Mouse (Mus musculus) adrenal gland, adult 18-20 months (tissue): ENCODE measurements around the gene Prelid3b. TPM values are rescaled to one million over a fixed set of nuclear protein-coding genes. Genes with fewer than 3 reads are reported as not detected.
A peak's percentile ranks its signal among the peaks of the same experiment; 100 is the strongest.

Experiments
- DNase-seq, 2 experiments: peaks; one replicate each; pipeline ENCODE4 v3.0.0; 2021 to 2022; ENCODE audit warnings: low spot score in 2 of 2
- long read RNA-seq, 2 experiments: library from polyadenylated mRNA; stranded (forward); transcript quantifications; one replicate each; pipeline ENCODE4 v2.0.0; 2021
- total RNA-seq, 2 experiments: library from RNA; stranded (reverse); gene quantifications; 1 replicate in 1 of 2; 2 replicates in 1 of 2; pipeline ENCODE4 v1.2.3; 2021

The Prelid3b gene
- 100 to 1,000 TPM; 118 to 119 TPM for total RNA-seq
- long read RNA-seq, experiment 1, transcript Prelid3b-201 (6 exons, 1,553 nt): major isoform, 96 of 106 reads
- long read RNA-seq, experiment 1, partial matches to known transcripts: 5 of 106 reads
- long read RNA-seq, experiment 1, other reads (novel, unspliced or antisense): 5 of 106 reads
- long read RNA-seq, experiment 2, transcript Prelid3b-201 (6 exons, 1,553 nt): major isoform, 312 of 346 reads
- long read RNA-seq, experiment 2, partial matches to known transcripts: 9 of 346 reads
- long read RNA-seq, experiment 2, other reads (novel, unspliced or antisense): 24 of 346 reads

DNA sequence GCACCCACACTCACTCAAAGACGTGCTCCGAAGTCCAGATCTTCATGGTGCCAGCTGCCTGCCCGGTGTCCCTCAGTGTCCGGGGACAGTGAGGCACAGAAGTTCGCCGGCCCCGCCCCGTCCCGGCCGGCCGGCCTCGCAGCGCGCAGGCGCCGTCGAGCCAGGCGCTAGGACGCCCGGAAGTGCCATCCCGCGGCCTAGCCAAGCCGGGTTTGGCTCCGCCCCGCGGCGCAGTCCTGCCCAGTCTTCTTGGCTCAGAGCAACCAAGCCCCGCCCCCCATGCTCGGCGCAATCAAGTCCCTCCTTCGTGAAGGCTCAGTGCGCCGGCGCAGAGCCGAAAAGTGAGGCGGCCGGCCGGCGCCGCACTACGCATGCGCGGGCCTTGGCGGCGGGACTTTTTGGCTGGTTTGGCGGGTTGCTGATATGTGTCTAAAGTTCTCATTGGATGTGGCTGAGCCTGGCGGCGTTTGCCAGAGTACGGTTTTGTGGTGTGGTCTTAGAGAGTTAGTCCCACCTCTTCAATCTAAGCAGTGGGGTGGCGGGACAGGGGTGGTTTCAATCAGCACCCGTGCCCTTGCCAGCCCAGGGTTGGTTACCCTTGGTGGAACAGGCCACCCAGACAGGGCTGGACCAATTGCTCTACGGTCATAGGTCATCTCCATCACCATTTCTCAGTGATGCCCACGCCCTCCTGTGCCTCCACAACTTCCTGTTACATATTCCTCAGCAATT lies at the start of gene Prelid3b:
TSS of gene Prelid3b (minus strand) at position 264 of the 732 bp plus-strand sequence.
- peak; percentile 99 for DNase-seq

DNA sequence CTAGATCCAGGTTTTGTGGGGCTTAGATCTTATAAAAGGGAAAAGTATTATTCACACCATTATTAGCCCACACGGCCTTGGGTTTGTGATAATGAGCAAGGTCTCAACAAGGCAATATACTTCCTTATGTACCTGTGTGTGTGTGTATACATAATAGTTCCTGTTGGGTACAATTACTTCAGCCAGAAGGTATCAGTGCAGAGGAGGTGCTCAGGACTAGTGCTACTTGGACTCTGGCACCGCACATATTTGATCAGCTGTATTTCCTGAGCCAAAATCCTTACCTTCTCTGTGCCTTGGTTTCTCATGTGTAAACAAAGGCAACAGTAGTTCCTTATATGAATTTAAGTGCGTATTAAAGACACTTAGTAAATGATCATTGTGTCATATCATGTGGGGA lies 49.3 kb upstream of the Prelid3b start:
- DNase-seq: no peak

DNA sequence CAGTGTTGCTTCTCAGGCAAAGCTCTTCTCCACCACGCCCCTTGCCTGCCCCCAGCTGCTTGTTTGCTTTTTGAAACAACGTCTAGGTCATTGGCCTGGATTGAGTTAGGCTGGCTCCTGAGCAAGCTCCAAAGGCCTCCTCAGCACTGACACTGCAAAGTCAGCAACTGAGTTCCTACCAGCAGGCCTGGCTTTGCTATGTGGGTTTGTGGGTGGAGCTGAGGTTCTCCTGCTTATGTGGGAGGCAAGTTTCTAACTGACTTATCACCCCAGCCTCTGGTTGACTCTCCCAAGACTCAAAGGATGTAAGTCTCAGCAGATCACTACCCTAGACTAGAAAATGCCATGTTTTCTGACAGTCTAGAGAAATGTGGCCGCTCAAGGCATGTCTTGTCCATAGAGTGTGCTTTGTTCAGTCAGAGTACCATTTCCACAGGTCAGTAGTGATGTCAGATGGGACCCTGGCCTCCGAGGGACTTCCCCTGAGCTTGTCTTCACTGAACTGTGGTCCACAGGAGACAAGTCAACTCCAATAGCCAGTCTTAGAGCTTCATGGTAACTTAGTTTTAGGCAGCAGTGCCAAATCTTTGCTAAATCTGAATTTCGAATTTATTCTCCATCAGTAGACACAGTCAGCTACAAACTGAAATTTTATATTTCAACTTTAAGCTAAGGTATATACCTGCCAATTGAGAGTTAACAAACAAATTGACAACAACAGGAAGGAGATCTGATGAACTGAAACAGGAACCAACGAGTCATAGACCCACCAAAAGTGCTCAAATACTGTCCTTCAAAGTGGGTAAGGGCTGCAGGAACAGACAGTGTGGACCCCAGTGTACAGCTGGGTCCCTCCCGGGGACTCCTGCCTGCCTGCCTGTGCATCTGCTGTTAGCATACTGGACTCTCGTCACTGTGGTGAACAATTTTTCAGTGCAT lies 44.5 kb upstream of the Prelid3b start:
- DNase-seq: no peak

GRCm38 (mm10) chr2:174514887-174515286 lies 42.0 kb upstream of the Prelid3b start:
- no peak for DNase-seq

DNA sequence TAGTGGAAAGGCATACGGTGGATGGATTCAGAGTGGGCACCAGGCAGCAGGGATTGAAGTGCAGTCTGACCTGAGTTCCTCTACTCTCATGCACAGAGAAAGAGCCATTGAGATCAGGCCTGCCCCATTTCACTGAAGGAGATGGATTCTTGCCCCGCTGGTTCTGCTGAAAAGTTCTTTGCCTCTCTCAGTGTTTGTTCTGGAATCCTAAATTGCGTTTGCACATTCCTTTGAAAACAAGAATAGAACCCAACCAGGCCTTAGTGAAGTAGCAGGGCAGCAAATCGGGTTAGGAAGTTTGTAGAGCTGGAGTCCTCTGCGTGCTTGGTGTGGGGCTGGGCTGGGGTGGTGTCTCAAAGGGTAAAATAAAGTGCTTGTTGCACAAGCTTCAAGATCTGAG lies 40.9 kb upstream of the Prelid3b start:
- DNase-seq: no peak

GRCm38 (mm10) chr2:174509825-174510224 lies 36.9 kb upstream of the Prelid3b start:
- no peak for DNase-seq

- no peak for DNase-seq
Measured at GRCm38 (mm10) chr2:174507998-174508397, 35.1 kb upstream of the Prelid3b start.

DNA sequence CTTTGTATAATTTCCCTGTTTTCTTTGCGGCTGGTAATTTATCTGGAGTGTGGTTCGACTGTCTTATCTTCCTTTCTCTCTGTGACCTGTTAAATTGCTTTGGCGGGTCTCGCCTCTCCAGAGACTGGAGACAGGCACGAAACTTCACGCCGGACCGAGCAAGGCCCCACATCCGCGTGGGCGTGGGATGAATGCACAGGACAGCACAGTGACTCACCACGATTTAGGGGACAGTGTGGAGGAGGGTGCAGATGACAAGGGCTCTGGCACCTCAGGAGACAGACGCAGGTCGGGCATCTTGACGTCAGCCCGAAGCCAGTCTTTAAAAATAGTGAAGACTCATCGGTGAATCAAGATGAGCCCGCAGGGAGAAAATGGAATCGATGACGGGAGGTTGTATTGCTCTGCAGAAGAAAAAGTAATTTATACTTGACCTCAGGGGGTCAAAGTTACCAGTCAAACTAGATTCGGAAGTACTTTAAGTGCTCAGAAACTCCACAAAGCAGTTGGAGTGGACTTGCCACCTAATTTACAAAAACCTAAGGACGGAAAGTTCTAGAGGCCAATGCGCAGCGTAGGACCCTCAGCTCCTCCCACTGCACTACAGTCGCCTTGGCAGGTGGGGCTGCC lies 30.1 kb upstream of the Prelid3b start:
- peak; percentile 29 to 47 for DNase-seq

GRCm38 (mm10) chr2:174502321-174502720 lies 29.4 kb upstream of the Prelid3b start:
- DNase-seq: no peak

DNA sequence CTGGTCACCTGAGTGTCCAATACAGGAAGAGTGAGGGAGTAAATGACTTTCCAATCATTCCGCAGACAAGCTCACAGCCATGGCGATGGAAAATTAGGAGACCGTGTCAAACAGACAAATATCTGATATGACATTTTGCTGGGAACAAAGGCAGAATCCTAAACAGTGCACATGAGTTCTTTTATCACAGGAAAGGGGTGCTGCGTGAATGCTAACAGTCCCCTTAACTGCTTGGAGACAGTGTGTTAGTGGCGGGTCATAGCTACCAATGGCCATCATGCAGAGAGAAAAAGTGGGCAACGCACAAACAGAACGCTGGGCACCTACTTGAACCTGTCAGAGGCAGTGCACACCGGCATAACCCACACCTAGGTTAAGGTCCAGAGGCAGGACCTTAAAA lies 28.6 kb upstream of the Prelid3b start:
- DNase-seq: no peak

DNA sequence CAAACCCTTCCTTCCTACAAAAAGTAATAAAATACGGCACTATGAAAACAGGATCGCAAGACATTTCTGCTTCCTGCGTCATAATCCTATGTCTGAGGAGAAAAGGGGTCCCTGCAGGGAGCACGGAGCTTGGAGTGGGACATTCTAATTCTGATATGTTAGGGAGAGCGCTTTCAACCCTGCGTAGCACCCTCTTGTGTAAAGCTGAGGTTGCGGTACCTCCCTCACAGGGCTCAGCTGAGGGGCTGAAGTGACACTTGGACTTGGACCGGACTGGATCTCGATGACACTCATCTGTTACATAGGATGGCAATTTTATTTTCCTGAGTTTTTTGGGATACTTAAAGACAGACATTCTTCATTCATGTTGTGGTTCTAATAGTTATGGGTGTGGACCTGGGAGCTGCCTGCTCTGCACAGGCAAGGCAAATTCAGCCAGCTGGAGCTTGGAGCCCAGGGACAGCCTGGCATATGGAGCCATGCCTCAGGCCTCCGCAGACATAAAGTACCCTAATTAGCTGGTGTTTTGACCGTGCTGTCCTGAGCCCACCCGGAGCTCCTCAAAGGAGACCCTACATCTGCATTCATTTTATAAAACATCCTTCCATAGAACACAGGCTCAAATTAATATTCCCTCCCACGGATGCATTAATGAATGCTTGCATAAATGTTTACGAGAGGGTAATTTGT lies 28.1 kb upstream of the Prelid3b start:
- no peak for DNase-seq

DNA sequence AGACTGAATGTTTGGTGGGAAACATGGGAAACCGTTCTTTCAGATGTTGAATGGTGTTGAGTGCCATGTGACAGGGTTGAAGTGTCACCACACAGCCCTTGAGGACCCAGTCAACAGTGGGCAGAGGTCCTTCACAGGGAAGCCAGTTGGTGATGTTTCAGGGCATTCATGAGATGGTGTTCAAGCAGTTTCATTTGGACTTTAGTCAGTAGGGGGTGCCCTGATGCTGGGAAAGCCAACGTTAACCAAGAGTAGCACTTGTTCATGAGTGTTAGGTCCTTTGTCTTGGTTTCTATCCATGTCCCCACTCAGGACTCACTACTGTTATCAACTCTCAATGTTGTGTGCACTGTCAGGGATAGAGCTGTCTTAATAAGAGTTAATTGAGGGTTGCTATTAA lies 20.0 kb upstream of the Prelid3b start:
- no peak for DNase-seq

DNA sequence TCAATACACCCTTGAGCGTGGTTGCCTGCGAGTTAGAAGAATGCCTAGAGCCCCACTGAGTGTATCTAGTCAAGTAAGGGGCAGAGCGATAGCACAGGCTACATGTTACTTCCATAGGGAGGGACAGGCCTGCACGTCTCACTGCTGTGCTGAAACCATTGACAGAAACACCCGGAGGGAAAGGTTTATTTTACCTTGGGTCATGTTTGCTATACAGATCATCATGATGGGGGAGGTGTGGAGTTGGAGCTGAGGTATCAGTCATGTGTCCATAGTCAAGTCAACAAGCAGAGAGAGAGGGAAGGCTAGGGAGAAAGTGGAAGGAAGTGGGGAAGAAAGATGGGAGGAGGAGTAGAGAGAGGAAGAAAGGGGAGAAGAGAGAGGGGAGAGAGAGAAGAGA lies 14.1 kb upstream of the Prelid3b start:
- DNase-seq: no peak

- no peak for DNase-seq
Measured at GRCm38 (mm10) chr2:174478746-174479145, 5.9 kb upstream of the Prelid3b start.

- DNase-seq: no peak
Measured at GRCm38 (mm10) chr2:174477543-174478319, 4.8 kb upstream of the Prelid3b start.

- no peak for DNase-seq
Measured at GRCm38 (mm10) chr2:174473550-174473927, 658 bp upstream of the Prelid3b start.

DNA sequence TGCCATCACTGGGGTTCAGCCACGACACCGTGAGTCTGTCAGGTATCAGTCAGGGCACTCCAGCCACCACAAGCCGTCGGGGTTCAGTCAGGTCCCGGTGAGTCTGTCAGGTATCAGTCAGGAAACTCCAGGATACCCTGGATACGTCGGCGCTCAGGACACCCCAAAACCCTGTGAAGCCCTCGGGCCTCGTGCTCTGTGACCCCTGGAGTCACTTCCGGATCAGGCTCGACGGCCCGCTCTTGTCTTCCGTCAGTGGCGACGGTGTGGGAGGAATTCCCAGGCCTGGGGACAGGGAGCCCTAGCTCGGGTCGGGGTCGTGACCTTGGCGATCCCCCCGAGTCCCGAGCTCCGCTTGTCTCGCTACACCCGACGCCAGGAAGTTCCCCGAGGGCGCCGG lies 474 bp downstream of the Prelid3b start:
- DNase-seq: peak in 1 of 2 experiments; percentile 31

DNA sequence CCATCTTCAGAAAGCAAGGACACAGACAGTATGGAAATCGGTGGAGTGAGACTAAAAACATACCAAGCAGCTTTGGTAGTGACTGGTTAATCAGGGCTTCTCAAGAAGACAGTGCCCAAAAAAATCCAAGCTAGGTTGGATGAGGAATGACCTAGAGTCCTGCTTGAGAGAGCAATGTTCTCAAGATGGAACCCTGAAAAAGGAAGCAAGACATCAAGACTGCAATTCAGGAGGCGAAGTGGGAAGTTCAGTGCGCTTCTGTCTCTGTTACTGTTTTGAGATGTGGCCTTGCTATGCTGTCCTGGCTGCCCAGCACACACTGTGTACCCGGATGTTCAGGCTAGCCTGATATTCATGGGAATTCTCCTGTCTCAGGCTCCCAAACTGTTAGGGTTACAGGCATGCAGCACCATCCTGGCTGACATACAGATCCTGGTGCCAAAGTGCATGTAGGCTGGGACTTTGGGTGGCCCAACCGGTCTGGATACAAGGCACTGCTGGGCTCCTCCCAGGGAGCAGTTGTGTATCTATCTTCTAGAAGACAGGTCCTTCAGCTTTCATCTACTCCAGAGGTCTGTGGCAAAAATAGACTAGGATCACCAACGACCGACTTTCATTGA lies 2.0 kb downstream of the Prelid3b start:
- DNase-seq: peak in 1 of 2 experiments; percentile 28

DNA sequence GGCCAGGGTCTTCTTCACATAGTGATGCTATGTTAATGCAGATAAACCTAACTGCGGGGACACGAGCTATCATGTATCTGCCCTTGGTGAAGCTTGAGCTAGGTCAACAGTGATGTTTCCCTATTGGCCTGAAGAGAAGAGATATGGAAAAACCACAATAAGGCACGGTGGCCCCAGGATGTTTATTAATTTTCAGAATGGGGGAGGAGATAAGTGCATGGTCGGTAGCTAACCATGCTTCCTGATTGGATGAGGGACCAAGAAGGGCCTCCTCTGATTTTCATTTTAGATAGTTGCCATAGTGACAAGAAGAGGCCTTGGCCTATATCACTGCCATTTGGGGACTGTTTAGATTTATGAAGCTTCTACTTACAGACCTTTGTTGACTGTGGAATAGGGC lies 2.5 kb downstream of the Prelid3b start:
- no peak for DNase-seq
